Mouse (Mus musculus): ENCODE data around the gene Gnat3. TPM values are rescaled to one million over a fixed set of nuclear protein-coding genes. Genes with fewer than 3 reads are reported as not detected.
A peak's percentile ranks its signal among the peaks of the same experiment; 100 is the strongest.
"Not testable (repeated sequence)": the region's sequence is repeated elsewhere in the genome, so short reads cannot be mapped to it uniquely, and the experiment has no call there.

Gene Gnat3
- not detected in 2 replicates for total RNA-seq (2021)
- long read RNA-seq, result 0 reads

DNA sequence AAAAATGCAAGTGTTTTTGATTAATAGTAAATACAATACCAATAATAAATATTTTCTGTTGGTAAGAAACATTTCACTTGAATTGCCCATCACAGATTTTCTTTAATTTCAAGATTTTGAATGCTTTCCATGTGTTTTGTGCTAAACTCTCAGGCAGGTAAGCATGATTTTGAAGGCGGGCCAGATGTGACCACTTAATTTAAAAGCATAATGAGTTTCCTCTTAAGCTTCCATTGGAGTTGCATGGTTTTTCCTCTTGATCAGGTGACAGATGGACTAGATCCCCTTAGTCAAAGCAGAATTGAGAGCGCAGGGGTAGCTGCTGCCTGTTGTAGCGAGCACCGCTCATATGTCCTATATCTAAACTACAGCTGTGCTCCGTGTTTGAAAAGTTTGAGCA, at the start of gene Gnat3:
TSS of gene Gnat3 (plus strand) at position 301 of the 400 bp plus-strand sequence.
- no peak for DNase-seq

DNA sequence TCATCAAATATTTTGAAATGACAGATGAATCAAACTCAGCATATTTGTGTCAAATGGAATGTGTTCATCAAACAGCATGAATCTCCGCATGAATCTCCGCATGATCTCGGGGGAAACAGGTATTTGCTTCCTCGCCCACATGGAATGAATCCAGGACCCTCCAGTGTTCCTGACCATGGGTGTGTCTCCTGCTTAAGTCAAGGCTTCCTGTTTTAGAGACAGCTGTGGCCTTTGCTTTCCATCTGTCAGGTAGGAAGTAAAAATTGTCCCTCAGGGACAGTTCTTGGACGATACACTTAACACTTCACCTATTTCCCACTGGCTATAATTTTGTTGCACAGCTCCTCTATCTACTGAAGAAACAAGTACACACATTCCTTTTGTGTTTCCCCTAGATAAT, 43.4 kb upstream of the Gnat3 start:
- DNase-seq, result no peak

DNA sequence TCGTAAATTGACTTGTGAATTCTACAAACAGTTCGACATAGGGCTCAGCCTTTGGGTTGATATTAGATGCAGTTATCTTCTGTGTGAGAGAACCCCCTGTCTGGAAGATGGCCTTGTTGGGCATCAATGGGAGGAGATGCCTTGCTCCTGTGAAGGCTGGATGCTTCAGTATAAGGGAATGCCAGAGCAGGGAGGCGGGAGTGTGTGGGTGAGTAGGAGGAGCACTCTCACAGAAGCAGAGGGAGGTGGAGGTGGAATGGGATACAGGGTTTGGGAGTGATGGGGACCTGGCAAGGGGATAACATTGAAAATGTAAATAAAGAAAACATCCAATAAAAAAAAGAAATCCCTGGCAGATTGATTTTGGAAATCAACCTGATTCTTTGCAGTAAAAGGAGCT, 38.7 kb upstream of the Gnat3 start:
- no peak for DNase-seq

DNA sequence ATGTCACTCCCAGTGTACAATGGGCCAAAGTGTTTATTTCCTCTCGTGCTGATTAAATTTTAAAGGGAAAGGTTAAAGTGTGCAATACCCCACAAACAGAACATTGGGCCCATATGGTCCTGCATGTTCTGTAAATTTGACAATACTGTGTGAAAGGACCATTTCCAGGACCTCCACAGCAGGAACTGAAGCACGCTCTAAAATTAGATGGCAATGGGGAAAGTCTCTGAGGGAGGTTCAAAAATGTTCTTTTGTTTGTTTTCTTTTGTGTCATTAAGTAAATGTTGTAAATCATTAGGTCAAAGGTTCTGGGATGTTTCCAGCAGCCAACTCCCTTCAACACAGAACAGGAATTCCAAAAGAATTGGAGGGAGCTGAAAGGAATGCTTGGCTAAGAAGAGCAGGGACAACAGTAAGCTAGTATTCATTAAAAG, 38.2 kb upstream of the Gnat3 start:
- DNase-seq, result no peak

GRCm38 (mm10) chr5:17928471-17928870, 33.9 kb upstream of the Gnat3 start:
- DNase-seq, result no peak

DNA sequence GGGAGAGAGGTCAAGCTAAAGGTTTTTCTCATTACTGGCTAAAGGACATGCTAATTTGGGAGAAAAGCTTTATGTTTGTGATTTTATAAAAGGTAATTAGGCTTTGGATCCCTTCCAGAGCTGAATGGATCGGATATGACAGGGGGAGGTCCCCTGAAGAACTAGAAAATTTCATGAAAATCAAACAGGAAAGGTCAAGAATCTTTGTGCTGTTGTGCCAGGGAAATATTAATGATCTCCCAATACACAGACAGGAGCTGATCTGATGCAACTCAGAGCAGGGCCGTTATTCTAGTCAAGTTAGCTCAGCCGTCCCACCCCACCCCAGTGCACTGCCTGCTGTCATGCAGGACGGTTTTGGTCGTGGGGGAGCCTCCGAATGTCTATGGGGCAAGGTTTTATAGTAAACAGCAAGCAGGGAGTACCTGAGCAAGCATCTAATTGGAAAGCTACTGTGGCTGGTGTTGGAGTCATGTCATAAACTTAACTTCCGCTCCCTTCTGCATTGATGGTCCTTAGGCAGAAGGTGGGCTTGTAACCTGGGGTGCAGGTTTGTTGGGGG, 33.3 kb upstream of the Gnat3 start:
- no peak for DNase-seq

DNA sequence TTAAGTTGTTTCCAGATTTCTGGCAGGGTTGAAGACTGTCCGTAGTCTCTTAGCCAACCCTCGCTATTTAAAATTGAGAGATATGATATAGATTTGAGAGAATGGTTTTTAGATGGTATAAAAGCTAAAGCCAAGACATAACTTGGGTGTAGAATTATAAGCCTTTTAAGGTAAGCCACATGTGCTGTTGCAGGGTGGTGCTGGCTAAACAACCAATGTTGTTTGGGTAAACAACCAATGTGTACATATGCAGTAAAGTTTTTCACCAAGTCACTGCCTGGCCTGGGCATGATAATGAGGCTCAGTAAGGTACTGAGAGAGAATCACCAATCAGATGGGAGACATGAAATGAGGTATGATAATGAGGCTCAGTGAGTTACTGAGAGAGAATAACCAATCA, 30.8 kb upstream of the Gnat3 start:
- DNase-seq, result not testable (repeated sequence)

DNA sequence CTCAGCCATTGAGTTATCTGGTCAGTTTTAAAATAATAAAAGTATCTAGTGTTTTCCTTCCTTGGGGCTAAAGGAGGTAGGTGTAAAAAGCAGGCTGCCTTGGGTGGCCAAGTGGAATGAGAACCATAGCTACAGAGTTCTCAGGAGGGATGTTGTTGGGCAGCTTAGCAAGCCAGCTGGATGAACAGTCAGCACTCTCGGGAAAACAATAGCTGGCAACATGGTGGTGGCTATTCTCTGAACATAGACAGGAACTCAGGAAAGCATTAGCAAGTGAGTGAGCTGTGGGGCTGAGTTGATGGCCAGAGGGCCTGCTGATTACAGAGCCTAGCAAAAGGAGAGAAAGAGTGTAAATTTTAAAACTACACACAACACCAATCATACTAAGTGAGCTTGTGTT, 27.8 kb upstream of the Gnat3 start:
- no peak for DNase-seq

DNA sequence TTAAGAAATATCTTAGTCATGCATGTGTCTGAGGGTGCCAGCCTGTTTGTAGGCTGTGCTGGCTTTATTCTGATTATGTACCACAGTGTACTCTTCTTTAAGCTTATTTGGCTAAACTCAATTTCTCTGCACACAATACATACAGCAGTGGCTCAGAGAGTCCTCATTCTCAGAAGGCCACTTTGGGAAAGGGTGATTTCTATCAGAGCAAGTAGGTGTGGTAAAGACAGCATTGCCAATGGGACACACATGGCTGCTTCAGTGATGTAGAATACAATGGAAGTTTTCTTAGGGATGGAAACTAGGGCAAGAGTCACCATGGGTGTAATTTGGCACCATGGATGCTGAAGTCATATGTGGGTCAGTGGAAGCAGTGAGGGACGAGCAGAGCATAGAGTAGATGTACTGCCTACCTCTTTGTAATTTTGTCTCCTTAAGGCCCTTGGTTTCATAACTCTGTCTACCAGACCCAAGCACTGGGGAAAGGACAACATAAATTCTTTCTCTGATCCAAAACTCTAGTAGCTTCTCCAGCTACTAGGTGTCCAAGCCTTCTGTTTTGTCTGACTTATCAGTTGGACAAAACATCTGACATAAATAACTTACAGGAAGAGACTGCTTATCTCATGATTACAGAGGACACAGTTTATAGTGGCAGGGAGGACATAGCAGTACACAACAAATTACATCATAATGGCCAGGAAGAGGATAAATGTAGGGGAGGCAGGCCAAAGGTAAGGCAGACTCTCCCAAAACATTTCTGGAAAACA, 24.0 kb upstream of the Gnat3 start:
- DNase-seq, result no peak

- DNase-seq, result no peak
These were observed 5.9 kb upstream of the Gnat3 start for GRCm38 (mm10) chr5:17956468-17956867.

GRCm38 (mm10) chr5:17969704-17970390, 7.5 kb downstream of the Gnat3 start:
- DNase-seq, result no peak

- no peak for DNase-seq
These were observed 8.0 kb downstream of the Gnat3 start for GRCm38 (mm10) chr5:17970391-17970730.

- no peak for DNase-seq
These were observed 18.3 kb downstream of the Gnat3 start for GRCm38 (mm10) chr5:17980501-17981121.

- no peak for DNase-seq
These were observed 20.4 kb downstream of the Gnat3 start for GRCm38 (mm10) chr5:17982770-17983169.

DNA sequence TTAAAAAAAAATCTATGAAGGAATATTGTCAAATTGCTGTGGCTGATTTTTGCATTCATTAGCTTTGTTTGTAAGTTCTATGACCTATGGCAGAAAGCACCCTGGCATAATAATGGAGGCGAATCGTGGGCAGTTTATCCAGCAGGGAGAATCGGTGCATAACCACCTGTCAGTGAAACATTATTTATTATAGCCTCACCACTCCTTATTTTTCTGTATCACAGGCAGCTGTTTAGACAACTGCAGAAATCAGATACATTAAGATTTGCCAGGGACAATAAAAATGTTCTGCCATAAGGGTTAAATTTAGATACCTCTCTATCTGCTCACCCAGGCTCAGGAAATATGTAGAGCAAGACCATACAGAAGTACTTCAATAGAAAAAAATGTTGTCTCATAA, 22.2 kb downstream of the Gnat3 start:
- no peak for DNase-seq

- no peak for DNase-seq
These were observed 24.3 kb downstream of the Gnat3 start for GRCm38 (mm10) chr5:17986611-17987010.

- no peak for DNase-seq
These were observed 28.3 kb downstream of the Gnat3 start for GRCm38 (mm10) chr5:17990618-17991017.

DNA sequence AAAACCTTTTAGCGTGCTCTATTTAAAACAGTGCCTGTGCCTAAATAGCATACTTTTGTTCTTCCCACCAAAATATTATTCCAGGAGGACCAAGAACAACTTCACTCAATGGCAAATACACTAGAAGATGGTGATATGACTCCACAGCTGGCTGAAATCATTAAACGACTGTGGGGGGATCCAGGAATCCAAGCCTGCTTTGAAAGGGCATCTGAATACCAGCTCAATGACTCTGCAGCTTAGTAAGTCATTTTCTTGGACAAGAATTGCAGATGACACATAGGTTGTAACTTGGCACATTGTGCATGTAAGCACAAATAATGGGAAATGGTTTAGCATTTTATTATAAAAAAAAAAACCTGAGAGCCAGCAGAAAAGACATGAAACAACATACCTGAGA, 37.2 kb downstream of the Gnat3 start:
- DNase-seq, result no peak

DNA sequence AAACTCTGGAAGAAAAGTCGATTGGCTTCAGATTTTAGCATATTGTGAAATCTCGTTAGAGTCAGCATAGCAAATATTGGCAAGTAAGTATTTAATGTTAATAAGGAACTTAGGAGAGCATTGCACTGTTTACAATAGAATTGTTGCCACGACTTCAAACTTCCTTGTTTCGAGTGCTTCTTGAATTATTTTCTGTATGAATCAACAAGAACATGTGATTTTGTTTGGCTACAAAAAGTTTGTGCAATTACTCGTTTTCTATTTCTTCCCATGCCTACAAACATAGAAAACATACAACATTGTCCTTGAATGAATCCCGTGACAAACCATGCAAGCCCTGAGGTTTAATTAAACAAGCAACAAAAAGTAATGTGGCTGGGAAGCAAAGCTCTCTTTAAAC, 37.8 kb downstream of the Gnat3 start:
- no peak for DNase-seq

DNA sequence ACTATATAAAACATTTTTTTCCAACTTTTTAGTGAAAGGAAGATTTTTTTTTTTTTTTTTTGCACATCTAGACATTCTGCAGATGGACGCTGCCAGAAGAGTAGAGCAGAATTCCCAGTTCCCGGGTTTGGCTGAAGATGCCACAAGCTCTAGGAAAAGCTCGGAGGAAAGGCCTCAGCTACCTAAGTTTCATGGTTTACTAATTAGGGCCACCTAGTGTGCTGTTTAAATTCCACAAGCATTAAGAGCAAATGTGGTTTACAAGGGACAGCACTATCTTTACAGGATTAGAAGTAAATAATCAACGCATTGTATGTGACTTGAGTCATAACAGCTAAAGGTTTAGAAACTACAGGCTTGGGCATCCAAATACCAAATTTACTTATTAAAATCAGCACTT, 39.3 kb downstream of the Gnat3 start:
- no peak for DNase-seq

DNA sequence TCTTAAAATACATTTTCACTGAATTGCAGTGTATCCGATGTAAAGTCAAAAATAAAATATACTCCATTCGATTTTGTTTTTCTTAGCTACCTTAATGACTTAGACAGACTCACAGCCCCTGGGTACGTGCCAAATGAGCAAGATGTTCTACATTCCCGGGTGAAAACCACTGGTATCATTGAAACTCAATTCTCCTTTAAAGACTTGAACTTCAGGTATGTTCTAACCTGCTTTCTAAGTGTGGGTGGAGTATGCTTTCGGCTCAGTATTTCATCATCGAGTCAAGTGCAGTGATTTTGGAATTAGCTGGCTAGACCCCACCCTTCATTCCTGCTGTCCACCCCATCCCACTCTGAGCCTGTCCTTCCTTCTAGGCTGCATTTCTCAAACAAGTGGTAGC, 41.3 kb downstream of the Gnat3 start:
- peak; percentile 20 for DNase-seq

- no peak for DNase-seq
These were observed 42.7 kb downstream of the Gnat3 start for GRCm38 (mm10) chr5:18004824-18005611.

All from adrenal gland, postnatal 25 days (tissue).